Mouse (Mus musculus) liver, embryonic 13.5 days (tissue): ENCODE results near the gene Rap1gap2. TPM values are rescaled to one million over a fixed set of nuclear protein-coding genes. Genes with fewer than 3 reads are reported as not detected.

Source experiments
- ATAC-seq: fragments of 200-750 bp; cut with Nextera tagmentation; 2 replicates; pipeline ENCODE4 v1.8.0; 2017; ENCODE audit warnings: low read depth, mild to moderate bottlenecking, moderate number of reproducible peaks, moderate library complexity
- DNase-seq: peaks from one replicate; pipeline ENCODE4 v3.0.0; 2022
- H3K27ac ChIP-seq: fragments of 300-500 bp; sonication (generic); 2 replicates; pipeline ENCODE4 v1.5.1; 2015; ENCODE audit warnings: moderate library complexity, mild to moderate bottlenecking, inconsistent platforms
- H3K27me3 ChIP-seq: fragments of 300-500 bp; sonication (generic); 2 replicates; pipeline ENCODE4 v1.6.1; 2015; ENCODE audit warnings: mild to moderate bottlenecking, inconsistent platforms
- H3K36me3 ChIP-seq: fragments of 300-500 bp; sonication (generic); 2 replicates; pipeline ENCODE4 v1.6.1; 2015; ENCODE audit warnings: mild to moderate bottlenecking, inconsistent platforms
- H3K4me1 ChIP-seq: fragments of 300-500 bp; sonication (generic); replicated peaks from 2 replicates; pipeline ENCODE4 v1.6.1; 2015; ENCODE audit warnings: inconsistent platforms
- H3K4me2 ChIP-seq: fragments of 300-500 bp; sonication (generic); 2 replicates; pipeline ENCODE4 v1.6.1; 2015; ENCODE audit warnings: inconsistent platforms, mild to moderate bottlenecking, moderate library complexity
- H3K4me3 ChIP-seq: fragments of 300-500 bp; sonication (generic); replicated peaks from 2 replicates; pipeline ENCODE4 v1.5.1; 2015; ENCODE audit warnings: mild to moderate bottlenecking, inconsistent platforms
- H3K9ac ChIP-seq: fragments of 300-500 bp; sonication (generic); 2 replicates; pipeline ENCODE4 v1.6.1; 2015; ENCODE audit warnings: mild to moderate bottlenecking, inconsistent platforms
- H3K9me3 ChIP-seq: fragments of 300-500 bp; sonication (generic); replicated peaks from 2 replicates; pipeline ENCODE4 v1.6.1; 2016; ENCODE audit warnings: inconsistent platforms
- whole genome bisulfite sequencing: fragments of 180-500 bp; shearing (Covaris S2); methylation state at CpG from one replicate; pipeline ENCODE4 v1.1.7; 2015; ENCODE audit not compliant: insufficient replicate concordance; 5-methylcytosine and 5-hydroxymethylcytosine counted together
- polyA plus RNA-seq: library from polyadenylated mRNA; unstranded; fragments of >200 nt; fragmentation: Nextera tagmentation; extraction: Ambion mirVana; gene quantifications from 2 replicates; pipeline ENCODE4 v1.2.1, GENCODE M21; 2015

The Rap1gap2 gene
- polyA plus RNA-seq, 1 experiment from 2014 or later: 0.77 TPM

DNA sequence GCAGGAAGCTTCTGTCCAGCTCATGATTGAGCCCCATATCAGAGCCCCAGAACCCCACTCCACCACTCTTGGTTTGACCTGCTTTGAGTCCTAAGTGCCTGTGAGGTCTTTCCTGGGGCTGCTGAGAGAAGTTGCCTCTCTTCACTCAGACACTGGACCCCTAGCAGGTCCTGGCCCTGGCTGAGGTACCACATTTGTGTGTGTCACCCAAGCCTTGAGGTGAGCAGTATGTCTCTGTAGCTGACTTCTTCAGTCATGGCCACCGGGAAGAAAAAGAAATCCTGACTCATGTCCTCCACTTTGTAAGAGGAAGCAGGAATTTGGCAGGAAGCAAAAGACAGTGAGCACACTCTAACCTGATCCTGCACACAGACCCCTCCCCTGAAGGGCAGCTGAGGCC lies 28.9 kb upstream of the Rap1gap2 start:
- H3K27me3 ChIP-seq: peaks cover 71% of the 10 kb centered on the region
- no peaks in the 10 kb centered on the region for H3K9me3 ChIP-seq
- peaks cover 22% of the 10 kb centered on the region for H3K4me1 ChIP-seq
- no peak overlapping the region for H3K4me2 ChIP-seq
- 50% methylated on average over 1 of the region's 1 CpGs for WGBS
- peaks cover 43% of the 10 kb centered on the region for H3K36me3 ChIP-seq
- ATAC-seq (no peak), DNase-seq (no peak)
- no peak overlapping the region for H3K4me3 ChIP-seq
- no peak overlapping the region for H3K9ac ChIP-seq
- no peak overlapping the region for H3K27ac ChIP-seq

DNA sequence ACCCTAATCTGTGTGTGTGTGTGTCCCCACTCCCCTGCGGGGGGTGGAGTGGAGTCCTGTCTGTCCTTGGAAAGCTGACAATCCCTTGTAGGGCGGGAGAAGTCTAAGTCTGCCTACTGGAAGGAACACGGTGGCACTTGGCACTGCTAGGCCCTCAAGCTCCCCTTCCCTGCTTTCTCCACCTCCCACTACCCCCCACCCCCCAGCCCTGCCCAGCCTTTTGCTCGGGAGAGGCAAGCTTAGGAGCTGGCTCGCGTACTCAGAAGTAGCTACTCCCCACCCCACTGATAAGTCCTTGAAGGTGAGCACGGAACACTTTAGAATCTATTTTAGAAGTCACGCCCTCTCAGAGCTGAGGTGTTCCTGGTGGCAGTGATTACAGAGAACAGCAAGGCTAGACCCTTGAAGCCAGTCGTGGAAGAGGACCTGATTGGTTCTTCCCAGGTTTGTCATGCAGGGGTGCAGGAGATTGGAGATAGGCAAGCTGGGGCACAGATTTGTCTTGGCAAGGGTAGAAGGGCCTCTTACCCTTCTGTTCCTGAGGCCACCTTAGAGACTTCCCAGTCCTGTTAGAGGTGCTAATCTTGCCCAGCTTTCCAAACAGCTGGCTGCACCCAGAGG lies 28.2 kb upstream of the Rap1gap2 start:
- Histone ChIP-seq H3K4me3 (peak overlapping the region; percentile 65), H3K9ac (peak overlapping the region; percentile 65; the same call in 1 of the 2 replicates), H3K4me1 (peaks cover 22% of the 10 kb centered on the region), H3K4me2 (peak overlapping the region; percentile 80), H3K27ac (no peak overlapping the region), H3K36me3 (peaks cover 43% of the 10 kb centered on the region), H3K9me3 (no peaks in the 10 kb centered on the region), H3K27me3 (peaks cover 72% of the 10 kb centered on the region)
- DNase-seq (no peak), ATAC-seq (no peak)
- WGBS: 20% methylated on average over 9 of the region's 9 CpGs

DNA sequence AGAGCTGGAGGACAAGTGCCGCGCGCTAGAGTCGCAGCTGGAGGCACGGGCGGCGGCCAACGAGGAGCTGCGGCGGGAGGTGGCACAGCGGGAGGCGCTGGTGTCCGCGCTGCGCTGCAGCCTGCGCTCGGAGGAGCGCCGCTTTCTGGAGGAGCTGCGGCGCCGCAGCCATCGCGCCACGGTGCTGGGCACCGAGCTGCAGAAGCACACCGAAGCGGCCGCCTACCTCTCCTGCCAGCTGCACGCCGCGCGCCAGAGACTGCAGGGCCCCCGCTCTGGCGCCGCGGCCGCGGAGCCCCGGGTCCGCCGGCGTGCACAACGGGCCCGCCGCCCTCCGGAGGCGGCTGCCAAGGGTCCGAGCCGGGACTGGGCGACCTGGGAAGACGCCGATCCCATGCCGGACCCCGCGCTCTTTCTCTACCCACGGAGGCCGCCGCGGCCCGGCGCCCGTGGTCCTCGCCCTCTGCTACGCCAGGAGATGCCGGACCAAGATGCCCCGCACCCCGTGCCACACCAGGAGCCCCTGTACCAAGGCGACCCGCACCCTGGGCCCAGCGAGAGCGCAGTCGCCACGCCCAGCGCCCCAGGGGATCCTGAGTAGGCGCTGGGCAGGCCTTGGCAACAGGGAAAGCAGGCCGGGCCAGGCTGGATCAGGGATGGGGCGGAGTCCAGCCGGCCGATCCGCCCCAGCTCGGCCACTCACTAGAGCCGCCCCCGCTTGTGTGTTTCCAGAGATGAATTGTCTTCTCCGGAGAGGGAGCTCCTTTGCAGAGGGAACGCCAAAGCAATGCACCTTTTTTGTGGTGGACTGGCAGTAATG lies 27.5 kb upstream of the Rap1gap2 start:
- Histone ChIP-seq H3K36me3 (peaks cover 43% of the 10 kb centered on the region), H3K9ac (peak overlapping the region; percentile 65), H3K27me3 (peaks cover 72% of the 10 kb centered on the region), H3K4me3 (peak overlapping the region; percentile 65), H3K9me3 (no peaks in the 10 kb centered on the region), H3K27ac (peak overlapping the region; percentile 21; the same call in 1 of the 2 replicates), H3K4me1 (peaks cover 22% of the 10 kb centered on the region), H3K4me2 (peak overlapping the region; percentile 80)
- WGBS: 1% methylated on average over 83 of the region's 86 CpGs
- ATAC-seq (peak; percentile 70), DNase-seq (no peak)

DNA sequence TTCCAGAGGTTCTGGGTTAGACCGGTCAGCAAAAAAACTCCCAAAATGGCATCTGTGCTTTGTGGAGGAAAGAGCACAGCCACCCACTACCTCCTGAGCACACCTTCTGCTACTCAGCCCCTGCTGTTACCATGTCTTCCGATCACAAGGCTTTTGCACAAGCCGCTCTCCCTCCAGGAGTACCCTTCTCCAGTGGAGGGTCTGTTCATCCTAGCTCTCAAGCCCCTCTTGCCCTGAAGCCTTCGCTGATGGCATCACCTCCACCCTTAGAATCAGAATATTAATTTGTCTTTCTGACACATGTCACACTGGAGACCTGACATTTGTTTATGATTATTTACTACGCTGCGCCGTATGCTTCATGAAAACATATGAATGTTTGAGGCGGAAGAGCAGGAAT lies 26.8 kb upstream of the Rap1gap2 start:
- peak overlapping the region; percentile 65 for H3K4me3 ChIP-seq
- ATAC-seq: no peak
- H3K9me3 ChIP-seq: no peaks in the 10 kb centered on the region
- H3K27ac ChIP-seq: no peak overlapping the region
- peaks cover 25% of the 10 kb centered on the region for H3K4me1 ChIP-seq
- WGBS: 32% methylated on average over 8 of the region's 8 CpGs
- H3K27me3 ChIP-seq: peaks cover 72% of the 10 kb centered on the region
- peak overlapping the region; percentile 65; the same call in 1 of the 2 replicates for H3K9ac ChIP-seq
- peak overlapping the region; percentile 80 for H3K4me2 ChIP-seq
- DNase-seq: no peak
- peaks cover 50% of the 10 kb centered on the region for H3K36me3 ChIP-seq

DNA sequence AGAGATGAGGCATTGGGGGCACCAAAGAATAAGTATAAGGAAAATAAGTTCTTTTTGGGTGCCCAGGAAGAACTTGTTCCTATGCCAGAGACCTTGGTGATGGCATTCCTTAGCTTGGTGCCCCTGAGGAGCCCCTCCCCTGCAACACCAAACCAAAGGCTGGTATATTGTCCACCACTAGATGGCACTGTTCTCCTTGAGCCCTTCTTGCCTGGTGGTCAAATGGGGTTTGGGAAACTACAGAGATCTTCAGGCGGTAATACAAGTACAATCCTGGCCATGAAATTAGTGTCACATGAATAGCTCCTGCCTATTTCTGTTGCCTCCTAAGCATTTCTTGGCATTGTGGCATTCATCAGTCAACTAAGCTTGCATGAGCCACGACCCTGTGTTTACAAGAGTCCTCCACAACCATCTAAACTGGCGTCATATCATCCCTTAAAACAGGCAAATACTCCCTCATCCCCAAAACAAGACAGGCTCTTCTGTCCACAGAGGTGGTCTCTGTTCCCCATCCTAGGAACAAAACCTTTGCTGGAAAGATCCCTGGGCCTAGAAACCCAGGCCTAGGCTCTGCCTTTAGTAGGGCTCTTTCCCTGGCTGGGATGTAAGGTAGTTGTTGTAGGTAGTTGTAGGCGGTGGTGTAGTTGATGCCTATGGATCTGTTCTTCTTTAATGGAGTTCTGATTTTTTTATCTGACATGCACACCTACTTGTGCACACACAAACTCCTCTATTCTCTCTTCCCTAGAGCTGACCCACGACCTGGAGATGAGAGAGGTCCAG lies 24.0 kb upstream of the Rap1gap2 start:
- H3K4me2 ChIP-seq: no peak overlapping the region
- H3K9ac ChIP-seq: no peak overlapping the region
- DNase-seq (peak; percentile 51), ATAC-seq (no peak)
- H3K36me3 ChIP-seq: peaks cover 73% of the 10 kb centered on the region
- H3K27ac ChIP-seq: no peak overlapping the region
- H3K4me3 ChIP-seq: no peak overlapping the region
- 65% methylated on average over 5 of the region's 5 CpGs for WGBS
- no peaks in the 10 kb centered on the region for H3K9me3 ChIP-seq
- H3K27me3 ChIP-seq: peaks cover 48% of the 10 kb centered on the region
- peaks cover 25% of the 10 kb centered on the region for H3K4me1 ChIP-seq

DNA sequence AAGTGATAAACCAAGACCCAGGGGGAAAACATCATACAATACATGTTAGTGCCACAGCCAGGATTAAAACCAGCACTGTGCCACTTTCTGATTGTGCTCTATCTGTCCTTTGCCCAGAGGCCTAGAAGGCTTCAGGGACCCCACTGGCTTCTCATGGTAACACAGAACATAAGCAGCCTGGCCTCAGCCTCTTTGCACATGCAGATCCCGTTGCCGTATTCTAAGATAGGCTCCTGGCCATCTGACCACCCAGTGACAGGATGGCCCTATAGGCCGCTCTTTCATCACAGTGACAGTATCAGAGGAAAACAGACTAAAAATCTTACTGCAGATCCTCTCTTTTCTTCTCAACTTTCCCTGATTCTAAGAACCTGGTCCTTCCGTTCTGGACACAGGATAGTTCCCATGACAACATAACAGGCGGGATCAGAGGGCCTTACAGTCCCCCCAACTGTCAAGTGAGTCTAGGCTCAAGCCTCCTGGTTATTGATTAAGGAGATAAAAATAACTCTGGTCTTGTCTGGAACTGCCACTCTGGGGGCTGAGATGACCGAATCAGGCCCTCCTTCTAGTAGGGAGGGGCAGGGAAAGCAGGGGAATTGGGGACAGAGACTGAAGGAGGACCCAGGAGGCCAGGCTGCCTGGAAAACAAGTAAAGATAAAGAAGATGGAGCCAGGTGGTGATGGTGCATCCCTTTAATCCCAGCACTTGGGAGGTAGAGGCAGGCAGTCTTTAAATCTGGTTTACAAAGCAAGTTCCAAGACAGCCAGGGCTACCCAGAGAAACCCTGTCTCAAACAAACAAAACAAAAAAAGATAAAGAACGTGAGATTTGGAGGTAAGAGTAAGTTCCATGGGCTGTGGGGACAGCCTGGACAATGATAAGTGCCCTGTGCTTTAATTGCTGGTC lies 21.4 kb upstream of the Rap1gap2 start:
- H3K4me3 ChIP-seq: no peak overlapping the region
- H3K4me1 ChIP-seq: peaks cover 6% of the 10 kb centered on the region; the same call in 1 of the 2 replicates
- H3K4me2 ChIP-seq: no peak overlapping the region
- H3K27ac ChIP-seq: no peak overlapping the region
- DNase-seq (no peak), ATAC-seq (no peak)
- peaks cover 22% of the 10 kb centered on the region for H3K27me3 ChIP-seq
- WGBS: 60% methylated on average over 7 of the region's 7 CpGs
- no peaks in the 10 kb centered on the region for H3K9me3 ChIP-seq
- peaks cover 75% of the 10 kb centered on the region for H3K36me3 ChIP-seq
- H3K9ac ChIP-seq: no peak overlapping the region

DNA sequence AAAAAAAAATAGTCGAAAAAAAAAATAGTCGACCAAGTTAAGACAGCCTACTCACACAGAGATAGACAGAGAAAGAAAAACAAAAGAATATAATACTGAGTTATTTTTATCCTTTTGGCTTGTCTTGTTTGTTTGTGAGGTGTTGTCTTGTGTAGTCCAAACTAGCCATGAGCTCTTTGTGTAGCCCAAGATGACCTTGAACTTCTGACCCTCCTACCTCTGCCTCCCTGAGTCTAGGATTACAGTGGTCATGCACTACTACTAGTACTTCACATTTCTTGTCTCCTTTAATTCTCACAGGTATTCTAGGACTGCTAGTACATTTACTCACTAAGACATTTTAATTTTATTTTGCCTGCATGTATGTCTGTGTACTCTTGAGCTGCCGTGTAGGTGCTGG lies 16.8 kb upstream of the Rap1gap2 start:
- Histone ChIP-seq H3K9me3 (no peaks in the 10 kb centered on the region), H3K9ac (no peak overlapping the region), H3K4me3 (no peak overlapping the region), H3K4me2 (no peak overlapping the region), H3K36me3 (peaks cover 75% of the 10 kb centered on the region), H3K27me3 (no peaks in the 10 kb centered on the region), H3K27ac (no peak overlapping the region), H3K4me1 (peaks cover 30% of the 10 kb centered on the region)
- ATAC-seq (no peak), DNase-seq (no peak)
- WGBS: 66% methylated on average over 3 of the region's 3 CpGs

DNA sequence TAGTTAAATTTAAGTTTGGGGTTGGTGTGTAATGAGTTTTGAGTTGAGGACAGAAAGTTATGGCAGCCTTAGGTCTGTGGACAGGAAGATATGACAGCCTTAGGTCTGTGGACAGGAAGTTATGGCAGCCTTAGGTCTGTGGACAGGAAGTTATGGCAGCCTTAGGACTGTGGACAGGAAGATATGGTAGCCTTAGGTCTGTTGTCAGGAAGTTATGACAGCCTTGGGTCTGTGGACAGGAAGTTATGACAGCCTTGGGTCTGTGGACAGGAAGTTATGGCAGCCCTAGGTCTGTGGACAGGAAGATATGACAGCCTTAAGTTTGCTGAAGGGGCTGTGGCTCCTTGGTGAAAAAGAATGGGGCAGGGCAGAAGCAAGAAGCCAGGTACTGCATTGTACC lies 14.6 kb upstream of the Rap1gap2 start:
- no peak for ATAC-seq
- no peak for DNase-seq
- H3K4me1 ChIP-seq: peaks cover 52% of the 10 kb centered on the region
- H3K27ac ChIP-seq: peak overlapping the region; percentile 95; the same call in 1 of the 2 replicates
- no peak overlapping the region for H3K4me2 ChIP-seq
- no peak overlapping the region for H3K9ac ChIP-seq
- no peaks in the 10 kb centered on the region for H3K9me3 ChIP-seq
- peaks cover 7% of the 10 kb centered on the region for H3K27me3 ChIP-seq
- H3K36me3 ChIP-seq: peaks cover 56% of the 10 kb centered on the region
- H3K4me3 ChIP-seq: no peak overlapping the region

DNA sequence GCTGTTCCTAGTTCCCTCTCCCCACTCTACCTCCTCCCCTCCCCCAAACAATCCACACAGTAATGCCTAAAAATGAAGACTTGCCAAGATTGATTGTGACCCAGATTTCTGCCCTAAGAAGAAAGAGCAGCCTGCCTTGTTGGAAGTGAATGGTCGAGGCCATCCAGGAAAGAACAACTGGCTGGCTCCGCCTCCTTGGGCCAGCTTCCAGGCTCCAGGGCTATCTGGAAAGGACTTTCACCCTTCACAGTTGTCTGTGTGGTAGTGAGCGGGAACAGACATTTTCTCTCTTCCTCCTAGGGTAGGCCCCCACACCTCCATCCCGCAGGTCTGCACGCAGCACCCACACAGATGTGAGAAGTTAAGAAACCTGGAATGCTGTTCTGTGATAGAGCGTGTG lies 13.0 kb upstream of the Rap1gap2 start:
- Histone ChIP-seq H3K9me3 (no peaks in the 10 kb centered on the region), H3K4me3 (no peak overlapping the region), H3K9ac (no peak overlapping the region), H3K4me2 (peak overlapping the region; percentile 88; the same call in 1 of the 2 replicates), H3K36me3 (peaks cover 39% of the 10 kb centered on the region), H3K27ac (peak overlapping the region; percentile 95), H3K27me3 (peaks cover 18% of the 10 kb centered on the region), H3K4me1 (peaks cover 67% of the 10 kb centered on the region)
- no peak for DNase-seq
- WGBS: 80% methylated on average over 6 of the region's 6 CpGs
- no peak for ATAC-seq

DNA sequence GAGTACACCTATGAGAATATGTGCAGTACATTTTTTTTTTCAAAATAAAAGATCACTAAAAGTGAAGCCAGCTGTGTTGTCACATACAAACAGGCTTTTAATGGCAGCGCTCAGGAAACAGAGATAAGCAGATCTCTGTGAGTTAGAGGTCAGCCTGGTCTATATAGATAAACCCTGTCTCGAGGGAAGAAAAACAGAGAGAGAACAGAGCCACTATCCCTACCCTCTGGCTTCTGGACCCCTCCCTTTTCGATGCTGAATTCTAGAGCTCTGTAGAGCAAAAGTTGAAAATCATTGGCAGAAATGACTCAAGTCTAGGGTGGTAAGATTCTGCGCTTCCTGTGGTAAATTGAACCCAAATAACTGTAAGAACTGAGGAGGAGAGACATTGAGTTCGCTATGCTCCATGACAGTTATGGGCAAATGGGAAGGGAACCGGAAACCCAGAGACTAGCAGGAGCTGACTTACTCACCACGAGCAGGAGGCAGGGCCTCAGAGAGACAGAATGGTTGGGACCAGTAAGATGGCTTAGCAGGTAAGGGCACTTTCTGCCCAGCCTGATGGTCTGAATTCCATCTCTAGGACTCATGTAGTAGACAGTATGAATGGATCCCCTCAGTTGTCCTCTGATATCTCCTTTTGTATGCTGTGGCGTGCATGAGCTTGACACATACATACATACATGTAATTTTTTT lies 11.4 kb upstream of the Rap1gap2 start:
- WGBS: 21% methylated on average over 8 of the region's 8 CpGs
- peak; percentile 89 for ATAC-seq
- Histone ChIP-seq H3K36me3 (peaks cover 25% of the 10 kb centered on the region), H3K9ac (peak overlapping the region; percentile 92), H3K9me3 (no peaks in the 10 kb centered on the region), H3K4me1 (peaks cover 69% of the 10 kb centered on the region), H3K27me3 (peaks cover 34% of the 10 kb centered on the region), H3K4me3 (peak overlapping the region; percentile 87), H3K4me2 (peak overlapping the region; percentile 88), H3K27ac (peak overlapping the region; percentile 95)
- DNase-seq: peak; percentile 71
